Mouse (Mus musculus): ENCODE results near the gene Mpg.

DNA sequence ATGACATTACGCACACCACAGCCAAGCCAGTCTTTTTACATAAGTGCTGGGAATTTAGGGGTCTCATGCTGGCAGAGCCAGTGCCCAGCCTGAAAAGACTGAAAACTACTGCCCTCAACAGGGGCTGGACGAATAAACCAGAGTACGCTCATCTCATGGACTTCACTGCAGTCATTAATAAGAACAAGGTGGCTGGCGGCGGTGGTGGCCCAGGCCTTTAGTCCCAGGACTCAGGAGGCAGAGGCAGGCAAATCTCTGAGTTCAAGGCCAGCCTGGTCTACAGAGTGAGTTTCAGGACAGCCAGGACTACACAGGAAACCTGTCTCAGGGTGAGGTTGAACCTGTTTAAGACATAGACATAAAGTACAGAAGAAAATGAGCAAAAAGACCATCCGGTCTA, 39.9 kb downstream of the Mpg start:
- no peak for TF ChIP-seq GATA1 (IDR thresholded peaks at IDR 0.05; ENCODE audit: borderline replicate concordance, low read length)
- no peak for TF ChIP-seq FLI1 (IDR thresholded peaks at IDR 0.05; ENCODE audit: low read length)

All from megakaryocyte, embryonic 14.5 days (primary cell).